Mouse (Mus musculus) v-Abl transformed pro-B cells (cell line): ENCODE measurements around the gene Mfsd4a.

Experiments
- in situ Hi-C, 2 experiments: fragments of 400-800 bp; cut with MboI; formaldehyde crosslinking; loops; one replicate each; pipeline ENCODE4 v1.15.1; 2025; ENCODE audit not compliant: unreplicated experiment in 2 of 2

Mfsd4a gene

DNA sequence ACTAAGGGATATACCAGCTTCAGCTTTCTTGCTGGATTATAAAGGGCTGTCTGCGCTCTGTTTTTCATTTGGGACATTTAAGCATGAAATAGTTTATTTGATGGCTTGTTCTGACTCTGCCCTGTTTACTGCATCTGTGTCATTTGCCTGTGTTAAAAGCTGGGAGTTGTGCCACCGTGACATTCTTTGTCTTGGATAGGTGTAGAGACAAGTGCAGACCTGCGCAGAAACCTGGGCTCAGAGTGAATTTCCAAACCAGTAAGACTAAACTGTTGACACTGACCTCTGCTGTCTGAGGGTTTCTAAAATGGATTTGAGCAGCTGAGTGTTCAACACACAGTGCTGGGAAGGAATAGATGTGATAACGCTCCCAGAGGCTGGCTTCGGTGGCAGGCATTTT lies 39.9 kb downstream of the Mfsd4a start:
- in situ Hi-C loops: no loop called here

DNA sequence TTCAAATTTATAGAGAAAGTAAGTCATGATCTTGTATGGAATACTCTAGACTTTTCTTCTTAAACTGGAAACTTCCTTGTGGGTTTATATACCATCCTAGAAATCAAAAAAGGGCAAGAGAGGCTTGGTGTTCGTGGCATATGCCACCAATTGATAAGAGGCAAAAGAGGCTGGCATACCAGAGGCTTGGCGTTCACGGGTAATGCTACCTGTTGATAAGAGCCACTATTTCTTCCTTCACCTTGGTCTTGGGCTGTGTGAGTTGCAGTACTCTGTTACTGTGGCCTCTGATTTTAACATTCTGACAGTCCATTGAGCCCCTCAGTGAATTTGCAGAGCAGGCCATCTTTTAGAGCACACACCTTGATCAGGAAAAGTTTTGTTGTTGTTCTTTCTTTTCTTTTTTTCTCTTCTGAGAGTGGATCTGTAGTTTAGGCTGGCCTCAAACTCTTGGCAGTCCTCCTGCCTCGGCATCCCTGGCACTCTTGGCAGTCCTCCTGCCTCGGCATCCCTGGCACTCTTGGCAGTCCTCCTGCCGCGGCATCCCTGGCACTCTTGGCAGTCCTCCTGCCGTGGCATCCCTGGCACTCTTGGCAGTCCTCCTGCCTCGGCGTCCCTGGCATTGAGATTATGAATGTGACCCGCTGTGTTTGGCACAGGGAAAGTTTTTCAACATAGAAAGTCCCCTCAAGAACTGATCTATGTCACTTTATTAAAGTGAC lies 40.8 kb downstream of the Mfsd4a start:
- in situ Hi-C loops: no loop called here

DNA sequence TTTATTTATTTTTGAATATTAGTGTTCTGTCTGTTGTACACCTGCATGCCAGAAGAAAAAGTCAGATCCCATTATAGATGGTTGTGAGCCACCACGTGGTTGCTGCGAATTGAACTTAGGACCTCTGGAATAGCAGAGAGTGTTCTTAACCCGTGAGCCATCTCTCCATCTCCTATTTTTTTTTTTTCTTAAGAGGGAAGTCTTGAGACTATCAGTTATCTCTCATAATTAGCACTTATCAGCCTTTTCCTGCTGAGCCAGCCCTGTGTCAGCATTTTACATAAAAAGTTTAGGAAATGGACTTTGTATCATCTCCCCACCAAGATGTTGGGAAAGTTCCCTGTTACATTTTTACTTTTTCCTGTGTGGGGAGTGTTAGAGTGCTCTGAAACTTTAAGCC lies 45.8 kb downstream of the Mfsd4a start:
- in situ Hi-C loops: loop anchor here in 1 of 2 experiments (25.0 kb wide), 1 partner anchor 1640 kb away; the partner anchor contains the start of genes Gm38394 and Zbed6

DNA sequence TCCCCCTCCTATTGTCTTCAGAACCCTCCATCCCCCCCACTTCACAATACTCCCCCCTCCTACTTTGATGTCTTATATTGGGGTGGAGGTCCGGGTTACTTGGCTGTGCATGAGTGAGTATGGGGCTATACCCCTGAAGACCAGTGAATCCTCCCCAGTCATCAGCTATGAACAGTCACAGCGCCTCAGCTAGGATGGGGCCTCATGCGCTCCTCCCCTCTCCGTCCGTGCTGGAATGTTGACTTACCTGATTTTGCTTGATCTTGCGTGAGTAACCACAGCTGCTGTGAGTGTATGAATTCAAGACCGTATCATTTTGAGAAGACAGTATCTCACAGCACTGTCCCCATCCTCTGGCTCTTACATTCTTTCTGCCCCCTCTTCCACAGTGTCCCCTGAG lies 48.0 kb downstream of the Mfsd4a start:
- in situ Hi-C loops: loop anchor here in 1 of 2 experiments (25.0 kb wide), 1 partner anchor 1642 kb away; the partner anchor contains the start of genes Gm38394 and Zbed6

DNA sequence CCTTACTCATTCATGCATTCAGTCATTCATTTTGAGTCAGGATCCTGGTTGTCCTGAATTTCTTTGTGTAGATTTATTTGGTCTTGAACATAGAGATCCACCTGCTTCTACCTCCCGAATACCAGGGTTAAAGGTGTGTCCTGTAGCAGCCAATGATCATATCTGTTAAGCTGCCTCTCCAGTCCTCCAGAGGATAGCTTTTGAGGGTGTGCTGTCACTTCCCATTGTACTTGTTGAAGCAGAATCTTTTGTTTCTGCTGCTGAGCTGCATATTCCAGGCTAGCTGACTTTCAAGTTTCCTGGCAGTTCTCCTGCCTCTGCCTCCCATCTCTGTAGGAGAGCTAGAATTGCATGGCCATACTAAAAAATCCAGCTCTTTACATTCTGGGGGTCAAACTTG lies 51.2 kb downstream of the Mfsd4a start:
- in situ Hi-C loops: loop anchor here in 1 of 2 experiments (25.0 kb wide), 1 partner anchor 1646 kb away; the partner anchor contains the start of genes Gm38394 and Zbed6

DNA sequence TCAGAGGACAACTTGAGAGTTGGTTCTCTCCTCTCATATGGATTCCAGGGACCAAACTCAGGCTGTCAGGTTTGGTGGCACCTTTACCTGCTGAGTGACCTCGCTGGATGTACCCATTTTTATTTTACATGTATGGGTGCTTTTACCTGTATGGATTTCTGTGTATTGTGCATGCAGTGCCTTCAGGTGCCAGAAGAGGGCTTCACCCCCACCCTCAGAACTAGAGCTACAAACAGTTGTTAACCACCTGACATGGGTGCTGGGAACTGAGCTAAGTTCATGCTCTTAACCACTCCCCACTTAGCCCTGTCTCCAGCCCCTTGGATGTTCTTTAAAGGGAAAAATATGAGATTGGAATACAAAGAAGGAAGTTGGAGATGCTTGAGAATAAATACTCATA lies 53.1 kb downstream of the Mfsd4a start:
- in situ Hi-C loops: loop anchor here in 1 of 2 experiments (25.0 kb wide), 1 partner anchor 1648 kb away; the partner anchor contains the start of genes Gm38394 and Zbed6

DNA sequence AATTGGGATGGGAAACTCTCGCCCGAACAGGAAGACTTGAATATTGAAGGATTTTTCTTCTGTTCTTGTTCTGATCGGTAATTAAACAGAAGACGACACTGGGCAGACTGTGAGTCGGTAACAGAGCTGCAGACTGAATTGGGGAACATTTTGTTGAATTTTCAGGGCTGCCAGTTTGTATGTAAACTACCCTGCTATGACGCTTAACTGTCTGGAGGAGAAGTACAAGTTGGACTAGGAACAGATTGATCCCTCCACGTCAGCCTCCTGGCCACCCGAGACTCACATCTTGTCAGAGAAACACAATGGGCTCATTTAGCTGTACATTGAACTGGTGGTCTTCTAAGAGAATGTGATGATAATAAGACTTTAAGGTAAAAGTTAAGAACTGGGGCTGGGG lies 55.0 kb downstream of the Mfsd4a start:
- in situ Hi-C loops: loop anchor here in 1 of 2 experiments (25.0 kb wide), 1 partner anchor 1649 kb away; the partner anchor contains the start of genes Gm38394 and Zbed6

DNA sequence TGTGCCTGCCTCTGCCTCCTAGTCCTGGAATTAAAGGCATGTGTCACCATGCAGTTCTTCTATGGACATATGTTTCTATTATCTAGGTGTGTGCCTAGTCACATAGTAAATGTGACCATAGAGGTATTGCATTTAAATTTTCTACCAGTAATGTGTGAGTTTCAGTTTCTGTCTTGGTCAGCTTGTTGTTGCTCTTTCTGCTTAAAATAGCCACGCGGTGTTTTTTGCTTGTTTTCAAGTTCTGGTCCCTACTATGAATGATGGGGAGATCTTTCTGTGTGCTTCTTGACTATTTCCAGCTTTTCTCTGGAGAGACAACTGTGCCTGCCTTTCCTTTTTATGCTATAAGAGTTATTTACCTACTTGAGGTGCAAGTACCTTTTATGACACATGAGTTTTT lies 56.1 kb downstream of the Mfsd4a start:
- in situ Hi-C loops: loop anchor here in 1 of 2 experiments (25.0 kb wide), 1 partner anchor 1651 kb away; the partner anchor contains the start of genes Gm38394 and Zbed6

DNA sequence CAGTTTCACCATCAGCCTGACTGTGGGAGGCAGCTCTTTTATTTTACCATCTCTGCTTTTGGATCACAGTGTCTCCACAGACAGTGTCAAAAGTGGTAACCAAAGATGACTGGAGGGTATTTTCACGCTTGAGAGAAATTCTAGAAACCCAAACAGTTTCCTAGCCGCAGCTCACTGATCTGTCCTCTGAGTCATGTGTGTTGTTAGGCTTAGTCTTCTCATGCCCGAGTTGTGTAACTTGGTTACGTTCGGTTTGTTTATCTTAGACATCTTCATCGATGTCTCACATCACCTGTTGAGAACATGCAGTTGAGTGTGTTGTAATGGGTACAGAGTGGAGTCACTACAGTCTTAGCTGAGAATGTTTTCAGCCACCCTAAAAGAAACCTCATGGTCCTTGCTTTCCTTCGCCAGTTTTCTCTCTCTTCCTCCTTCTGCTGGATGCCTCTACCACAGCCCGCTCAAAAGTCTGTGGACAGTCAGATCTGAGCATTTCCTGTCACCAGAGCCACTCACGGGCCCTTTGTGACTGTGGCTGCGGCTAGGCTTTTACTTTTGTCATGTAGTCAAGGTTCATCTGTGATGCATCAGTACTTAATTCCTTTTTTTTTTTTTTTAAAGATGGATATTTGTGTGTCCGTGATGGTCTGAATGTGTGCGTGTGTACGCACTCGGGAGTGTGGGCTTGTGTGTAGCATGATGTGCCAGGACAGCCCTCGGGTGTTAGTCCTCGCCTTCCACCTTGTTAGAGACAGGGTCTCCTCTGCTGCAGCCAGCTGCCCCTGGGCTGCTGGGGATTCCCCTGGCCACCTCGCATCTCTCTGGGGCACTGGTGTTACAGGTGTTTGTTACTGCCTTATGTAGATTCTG lies 57.0 kb downstream of the Mfsd4a start:
- in situ Hi-C loops: loop anchor here in 1 of 2 experiments (25.0 kb wide), 1 partner anchor 1651 kb away; the partner anchor contains the start of genes Gm38394 and Zbed6

DNA sequence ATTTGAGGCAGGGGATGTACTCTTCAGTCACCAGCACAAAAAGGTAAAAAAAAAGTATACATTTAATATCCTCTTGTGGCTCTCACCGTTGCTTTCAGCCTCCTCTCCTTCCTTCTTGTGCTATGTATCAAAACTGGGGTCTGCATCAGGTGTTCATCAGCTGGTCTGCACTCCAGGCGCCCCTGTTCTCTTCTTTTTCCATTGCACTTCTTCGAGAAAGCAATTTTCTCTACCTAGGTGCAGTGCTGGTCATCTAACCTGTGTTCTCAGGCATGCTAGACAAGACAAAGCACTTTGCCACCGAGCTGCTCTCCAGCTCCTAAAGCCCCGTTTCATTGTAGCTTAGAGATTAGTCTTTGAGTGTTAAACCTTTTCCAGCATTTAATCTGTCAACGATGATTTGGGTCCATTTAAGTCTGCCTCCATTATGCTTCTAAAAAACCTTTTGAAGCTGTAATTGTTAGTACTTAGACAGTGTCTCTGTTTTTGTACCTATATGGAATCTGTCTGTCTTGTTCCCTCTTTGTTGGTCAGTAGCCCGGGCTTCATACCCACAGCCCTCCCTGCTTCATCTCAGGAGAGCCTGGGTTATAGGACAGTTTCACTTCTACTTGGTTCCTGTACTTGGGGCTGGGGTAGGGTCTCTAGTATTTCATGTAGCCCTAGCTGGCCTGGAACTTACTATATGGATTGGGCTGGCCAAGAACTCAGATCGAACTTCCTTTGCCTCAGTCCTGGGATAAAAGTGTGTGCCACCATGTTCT lies 58.8 kb downstream of the Mfsd4a start:
- in situ Hi-C loops: loop anchor here in 1 of 2 experiments (25.0 kb wide), 1 partner anchor 1653 kb away; the partner anchor contains the start of genes Gm38394 and Zbed6

DNA sequence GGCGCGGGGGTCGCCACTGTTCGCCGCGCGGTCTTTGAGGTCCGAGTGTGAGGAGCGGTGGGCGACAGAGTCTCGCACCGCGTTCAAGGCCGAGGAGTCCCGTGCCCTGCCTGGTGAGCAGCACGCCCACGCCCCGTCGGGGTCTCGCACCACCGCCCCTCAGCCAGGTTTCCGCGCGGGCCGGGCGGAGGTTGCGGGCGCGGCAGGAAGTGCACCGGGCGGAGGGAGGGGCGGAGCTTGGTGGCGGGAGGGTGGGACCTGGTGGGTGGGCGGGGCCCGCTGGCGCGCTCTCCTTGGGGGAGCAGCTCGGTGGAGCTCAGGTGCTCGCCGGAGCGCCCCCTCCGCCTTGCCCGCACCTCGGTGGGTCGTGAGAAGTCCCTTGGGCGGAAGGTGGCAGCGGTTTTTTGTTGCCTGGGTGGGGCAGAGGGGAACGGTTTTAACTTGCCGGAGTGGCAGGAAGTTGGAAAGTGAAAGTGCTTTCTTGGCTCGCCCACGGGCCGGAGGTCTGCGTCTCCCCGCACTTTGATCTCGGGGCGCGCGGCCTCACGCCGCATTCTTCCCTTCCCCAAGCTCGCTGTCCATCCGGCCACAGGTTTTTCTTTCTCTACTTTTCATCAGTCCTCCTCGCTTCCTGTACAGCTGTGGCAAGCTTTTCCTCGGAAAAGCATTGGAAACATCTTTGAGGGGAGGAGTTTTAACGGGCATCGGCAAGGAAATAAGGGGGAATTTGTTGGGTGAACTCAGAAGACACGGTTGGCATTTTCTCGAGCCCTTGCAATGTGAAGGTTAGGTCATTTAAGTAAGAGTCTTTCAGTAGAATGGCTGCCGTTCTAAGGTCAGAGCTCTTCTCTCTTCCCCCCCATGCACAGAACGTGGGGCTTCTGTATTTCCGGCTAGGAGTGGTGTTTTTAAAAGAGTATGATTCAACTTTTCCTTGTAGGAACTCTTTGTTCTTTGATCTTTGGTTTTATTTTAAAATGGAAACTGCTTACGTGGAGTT lies 59.7 kb downstream of the Mfsd4a start:
- in situ Hi-C loops: loop anchor here in 1 of 2 experiments (25.0 kb wide), 1 partner anchor 1654 kb away; the partner anchor contains the start of genes Gm38394 and Zbed6

DNA sequence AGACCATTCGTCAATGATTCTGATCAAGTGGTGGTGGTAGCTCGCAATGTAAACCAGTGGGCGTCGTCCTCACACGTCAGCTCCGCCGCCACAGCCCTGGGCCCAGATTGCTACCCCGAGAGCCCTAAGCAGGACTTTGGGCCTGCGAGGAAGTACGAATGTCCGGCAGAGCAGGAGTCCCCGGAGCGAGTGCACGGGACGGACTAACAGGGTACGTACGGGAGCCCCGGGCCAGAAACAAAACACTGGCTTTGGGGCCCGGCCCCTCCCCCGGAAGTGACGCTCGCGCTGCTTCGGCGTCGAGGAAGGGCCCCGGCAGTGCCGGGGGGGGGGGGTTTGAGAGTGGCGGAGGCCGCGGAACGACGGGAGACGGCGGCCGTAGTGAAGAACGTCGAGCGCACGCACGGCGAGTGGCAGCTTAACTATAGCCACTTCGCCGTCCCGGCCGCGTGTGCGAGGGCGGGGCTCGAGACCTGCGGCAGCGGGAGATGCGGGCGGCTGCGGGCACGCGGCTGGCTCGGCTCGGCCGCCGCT lies 60.5 kb downstream of the Mfsd4a start, which contains the start of gene Elk4:
Gene Elk4, plus strand, starts transcription at position 326 of the 534 bp plus-strand sequence.
- in situ Hi-C loops: loop anchor here in 1 of 2 experiments (25.0 kb wide), 1 partner anchor 1655 kb away; the partner anchor contains the start of genes Gm38394 and Zbed6

DNA sequence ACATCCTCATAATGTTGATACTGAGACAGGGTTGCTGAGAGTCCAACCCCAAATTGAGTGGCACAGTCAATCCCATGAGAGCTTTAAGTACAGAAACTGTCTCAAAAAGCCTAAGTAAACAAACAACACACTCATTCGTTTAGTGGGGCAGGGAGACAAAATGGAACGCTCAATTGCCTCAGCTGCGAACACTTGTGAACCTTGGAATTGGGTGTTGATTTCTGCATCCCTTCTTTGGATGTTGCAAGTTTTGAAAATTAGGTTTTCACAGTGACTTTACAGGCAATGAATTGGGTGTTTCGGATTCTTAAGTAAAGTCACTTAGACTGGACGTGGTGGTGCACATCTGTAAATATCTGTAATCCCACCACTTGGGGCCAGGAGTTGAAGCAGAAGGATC lies 61.1 kb downstream of the Mfsd4a start:
- in situ Hi-C loops: loop anchor here in 1 of 2 experiments (25.0 kb wide), 1 partner anchor 1656 kb away; the partner anchor contains the start of genes Gm38394 and Zbed6

DNA sequence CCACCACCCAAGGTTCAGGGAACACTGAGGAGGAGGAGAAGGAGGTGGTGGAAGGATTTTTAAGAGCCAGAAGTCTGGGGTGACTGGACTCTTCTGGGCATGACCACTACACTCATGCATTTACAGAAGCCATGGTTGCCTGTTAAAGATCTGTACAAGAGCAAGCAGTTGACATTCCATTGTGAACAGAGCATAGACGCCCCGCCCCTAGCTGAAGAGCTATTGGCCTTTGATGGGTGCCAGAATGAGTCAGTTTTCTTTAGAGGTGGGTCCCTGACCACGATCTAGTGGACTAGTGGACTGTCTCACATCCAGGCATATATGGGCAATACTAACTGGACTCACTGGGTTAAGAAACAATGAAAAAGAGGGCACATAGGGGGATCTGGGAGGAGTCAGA lies 61.8 kb downstream of the Mfsd4a start:
- in situ Hi-C loops: loop anchor here in 1 of 2 experiments (25.0 kb wide), 1 partner anchor 1656 kb away; the partner anchor contains the start of genes Gm38394 and Zbed6

DNA sequence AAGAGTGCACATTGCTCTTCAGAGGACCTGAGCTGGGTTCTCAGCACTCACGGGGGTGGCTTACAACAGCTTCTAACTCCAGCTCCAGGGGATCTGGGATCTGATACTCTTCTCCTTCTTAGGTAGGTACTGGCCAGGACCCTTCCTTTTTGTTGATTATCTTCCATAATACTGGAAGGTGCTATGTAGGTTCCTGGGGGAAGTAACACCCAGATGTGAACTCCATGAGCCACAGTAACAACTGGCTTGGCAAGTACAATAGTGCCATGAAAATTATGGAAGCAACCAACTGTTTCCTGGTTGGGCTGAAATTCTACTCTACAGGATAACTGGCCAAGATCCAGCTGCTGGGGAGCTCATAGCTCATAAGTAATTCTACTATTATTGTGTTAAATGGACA lies 62.4 kb downstream of the Mfsd4a start:
- in situ Hi-C loops: loop anchor here in 1 of 2 experiments (25.0 kb wide), 1 partner anchor 1657 kb away; the partner anchor contains the start of genes Gm38394 and Zbed6

DNA sequence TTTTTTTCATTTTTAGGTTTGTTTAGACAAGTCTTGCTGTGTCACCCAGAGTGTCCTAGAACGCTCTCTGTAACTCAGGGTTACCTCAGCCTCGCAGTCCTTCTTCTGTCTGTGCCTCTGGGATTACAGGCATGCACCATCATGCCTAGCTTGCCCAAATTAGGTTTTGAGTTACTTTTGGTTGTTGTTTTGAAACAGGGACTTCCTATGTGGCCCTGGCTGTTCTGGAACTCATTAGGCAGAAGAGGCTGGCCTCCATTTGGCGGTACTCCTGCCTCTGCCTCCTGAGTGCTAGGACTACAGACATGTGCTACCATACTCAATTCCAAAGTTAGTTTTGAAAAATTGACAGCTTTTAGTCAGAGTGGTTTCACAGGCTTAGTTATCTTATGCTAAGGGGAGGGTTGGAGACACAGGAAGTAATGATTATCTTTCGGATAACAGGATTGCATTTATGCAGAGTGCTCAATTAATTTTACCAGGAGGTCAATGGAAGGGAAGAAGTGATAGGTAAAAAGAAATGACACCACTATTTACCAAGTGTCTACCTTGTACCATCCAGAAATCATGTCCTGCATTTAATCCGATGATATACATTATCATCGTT lies 63.2 kb downstream of the Mfsd4a start:
- in situ Hi-C loops: loop anchor here in 1 of 2 experiments (25.0 kb wide), 1 partner anchor 1658 kb away; the partner anchor contains the start of genes Gm38394 and Zbed6

DNA sequence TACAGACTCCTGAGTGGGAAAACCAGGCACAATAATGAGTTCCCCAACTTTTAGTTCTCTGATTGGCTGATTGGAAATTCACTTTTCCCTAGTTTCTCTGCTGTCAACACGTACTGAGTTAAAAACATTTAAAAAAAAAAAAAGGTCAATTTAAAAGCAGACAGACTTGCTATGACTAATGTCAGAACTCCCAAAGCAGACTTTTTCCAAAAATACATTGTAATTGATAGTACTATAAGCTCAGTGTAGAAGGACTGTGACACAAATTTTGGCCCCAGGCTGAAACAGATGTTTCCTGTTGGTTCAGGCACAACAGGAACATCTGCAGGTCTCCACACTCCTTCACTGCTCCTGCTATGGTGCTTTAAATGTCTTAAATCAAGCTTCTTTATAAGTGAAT lies 64.0 kb downstream of the Mfsd4a start:
- in situ Hi-C loops: loop anchor here in 1 of 2 experiments (25.0 kb wide), 1 partner anchor 1658 kb away; the partner anchor contains the start of genes Gm38394 and Zbed6
